Mouse (Mus musculus) liver, embryonic 14.5 days (tissue): Measurements from ENCODE around the gene Tspyl1.

Experiments used
- CTCF ChIP-seq: IDR thresholded peaks from 2 replicates; pipeline ENCODE4 v1.5.1; 2016; ENCODE audit warnings: antibody characterized with exemption, low read depth, control low read depth
- EP300 ChIP-seq: IDR thresholded peaks from 2 replicates; pipeline ENCODE4 v1.6.1; 2016; ENCODE audit warnings: antibody characterized with exemption, low read depth

- TF ChIP-seq CTCF (no peak), EP300 (peak; percentile 86)
Observed at GRCm38 (mm10) chr10:34281962-34282388, at the start of gene Tspyl1.
